Mouse (Mus musculus) small intestine, adult 2 months (tissue): ENCODE data around the gene Prmt3.

Experiments used
- CTCF ChIP-seq: fragments of 200-500 bp; IDR thresholded peaks from 2 replicates; pipeline ENCODE4 v1.5.1; 2012; ENCODE audit warnings: low read depth, mild to moderate bottlenecking, control low read depth, inconsistent platforms, low read length, moderate library complexity, mixed read lengths; ENCODE audit not compliant: insufficient replicate concordance, insufficient read length; ENCODE audit errors: extremely low read depth
- POLR2A ChIP-seq: fragments of 200-500 bp; IDR thresholded peaks from 2 replicates; pipeline ENCODE4 v1.6.1; 2012; ENCODE audit warnings: low read depth, mild to moderate bottlenecking, control low read depth, inconsistent platforms, low read length, moderate library complexity

DNA sequence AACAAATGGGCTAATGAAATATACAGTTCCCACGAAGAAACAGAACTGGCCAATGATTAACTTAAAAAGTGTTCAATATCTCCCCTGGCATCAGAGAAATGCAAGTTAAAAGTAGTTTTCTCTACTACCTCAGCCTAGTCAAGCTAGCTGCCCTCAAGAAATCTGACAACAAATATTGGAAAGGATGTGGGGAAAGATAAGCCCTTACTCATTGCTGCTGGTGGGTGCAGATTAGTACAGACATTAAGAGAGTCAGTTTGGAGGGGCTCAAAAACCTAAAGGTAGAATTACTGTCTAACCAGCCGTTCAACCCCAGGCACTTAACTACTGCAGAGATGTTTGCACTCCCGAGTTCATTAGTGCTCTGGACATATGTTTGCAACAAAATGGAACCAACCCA, 27.5 kb downstream of the Prmt3 start:
- TF ChIP-seq CTCF, result no peak
- TF ChIP-seq POLR2A, result no peak
